Mouse (Mus musculus) adrenal gland, adult (tissue): ENCODE measurements around the gene Wipi1.
"Not testable (repeated sequence)": the region's sequence is repeated elsewhere in the genome, so short reads cannot be mapped to it uniquely, and the experiment has no call there.

Experiments used
- DNase-seq, 2 experiments: peaks; one replicate each; pipeline ENCODE4 v3.0.0; 2022 to 2023; ENCODE audit warnings: low spot score in 1 of 2; ENCODE audit not compliant: inconsistent age in 2 of 2

The Wipi1 gene

GRCm38 (mm10) chr11:109611303-109612149 is at the start of gene Wipi1:
Gene Wipi1, minus strand, starts transcription at chr11:109611967.
- DNase-seq: peak; percentile 100

- DNase-seq: not testable (repeated sequence)
Observed at GRCm38 (mm10) chr11:109660526-109660925, 48.8 kb upstream of the Wipi1 start.

DNA sequence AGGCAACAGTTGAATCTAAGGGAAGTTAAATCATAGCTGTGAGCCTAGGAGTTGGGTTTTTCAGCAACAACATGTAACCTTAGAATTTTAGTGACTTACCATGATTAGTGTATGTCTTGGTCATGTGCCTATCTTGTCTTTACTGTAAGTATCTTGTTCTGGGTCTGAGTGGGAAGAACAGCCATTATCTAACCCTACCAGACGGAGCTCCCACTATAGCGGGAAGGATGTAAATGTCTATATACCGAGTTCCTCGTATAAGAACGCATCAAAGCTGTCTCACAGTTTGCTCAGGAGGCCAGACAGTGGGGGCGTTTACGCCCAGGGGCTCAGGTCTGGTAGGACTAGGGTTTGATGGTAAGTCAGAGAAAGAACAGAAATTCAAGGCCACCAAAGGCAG is 44.5 kb upstream of the Wipi1 start:
- no peak for DNase-seq

DNA sequence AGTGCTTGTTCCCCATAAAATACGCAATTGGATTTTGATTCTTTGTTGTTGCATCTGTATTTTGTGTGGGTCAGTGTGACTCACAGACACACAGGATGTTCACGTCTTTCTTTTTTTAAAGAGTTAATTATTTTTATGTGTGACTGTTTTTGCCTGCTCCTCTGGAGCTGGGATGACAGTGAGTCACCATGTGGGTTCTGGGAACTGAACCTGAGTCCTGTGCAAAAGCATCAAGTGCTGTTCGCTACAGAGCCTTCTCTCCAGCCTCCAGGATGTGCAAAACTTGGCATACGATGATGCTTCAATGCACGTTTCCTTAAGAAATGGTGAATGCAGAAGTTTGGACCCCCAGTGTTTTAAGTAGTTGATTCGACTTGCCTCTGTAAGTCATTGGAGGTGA is 42.8 kb upstream of the Wipi1 start:
- no peak for DNase-seq

- DNase-seq: peak in 1 of 2 experiments; percentile 68
Observed at GRCm38 (mm10) chr11:109653201-109653600, 41.4 kb upstream of the Wipi1 start.

DNA sequence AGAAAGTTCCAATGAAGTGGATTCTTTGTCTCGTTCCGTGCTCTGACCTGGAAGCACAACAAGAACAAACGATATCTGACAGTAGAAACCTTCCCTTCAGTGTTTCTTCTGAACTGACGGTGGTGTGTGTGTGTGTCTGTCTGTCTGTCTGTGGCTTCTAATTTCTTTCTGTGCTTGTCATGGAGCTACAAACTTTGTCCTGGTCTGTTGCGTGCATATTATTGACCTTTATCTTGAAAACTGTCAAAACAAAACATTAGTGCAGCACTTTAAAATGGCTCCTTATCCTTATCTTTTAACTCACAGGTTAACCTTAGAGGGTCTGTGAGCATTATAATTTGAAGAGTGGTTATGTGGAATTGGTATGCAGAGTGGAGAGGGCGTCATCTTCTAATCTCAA is 40.7 kb upstream of the Wipi1 start:
- DNase-seq: peak in 1 of 2 experiments; percentile 23

- DNase-seq: peak; percentile 51 to 86
Observed at GRCm38 (mm10) chr11:109651566-109652024, 39.8 kb upstream of the Wipi1 start.

GRCm38 (mm10) chr11:109650788-109651565 is 39.2 kb upstream of the Wipi1 start:
- DNase-seq: peak; percentile 94 to 97

- peak; percentile 90 to 93 for DNase-seq
Observed at GRCm38 (mm10) chr11:109649975-109650701, 38.4 kb upstream of the Wipi1 start.

GRCm38 (mm10) chr11:109649206-109649605 is 37.4 kb upstream of the Wipi1 start, which contains the start of gene Prkar1a:
Gene Prkar1a, plus strand, starts transcription at chr11:109649405.
- DNase-seq: no peak

- no peak for DNase-seq
Observed at GRCm38 (mm10) chr11:109648510-109648909, 36.7 kb upstream of the Wipi1 start.

DNA sequence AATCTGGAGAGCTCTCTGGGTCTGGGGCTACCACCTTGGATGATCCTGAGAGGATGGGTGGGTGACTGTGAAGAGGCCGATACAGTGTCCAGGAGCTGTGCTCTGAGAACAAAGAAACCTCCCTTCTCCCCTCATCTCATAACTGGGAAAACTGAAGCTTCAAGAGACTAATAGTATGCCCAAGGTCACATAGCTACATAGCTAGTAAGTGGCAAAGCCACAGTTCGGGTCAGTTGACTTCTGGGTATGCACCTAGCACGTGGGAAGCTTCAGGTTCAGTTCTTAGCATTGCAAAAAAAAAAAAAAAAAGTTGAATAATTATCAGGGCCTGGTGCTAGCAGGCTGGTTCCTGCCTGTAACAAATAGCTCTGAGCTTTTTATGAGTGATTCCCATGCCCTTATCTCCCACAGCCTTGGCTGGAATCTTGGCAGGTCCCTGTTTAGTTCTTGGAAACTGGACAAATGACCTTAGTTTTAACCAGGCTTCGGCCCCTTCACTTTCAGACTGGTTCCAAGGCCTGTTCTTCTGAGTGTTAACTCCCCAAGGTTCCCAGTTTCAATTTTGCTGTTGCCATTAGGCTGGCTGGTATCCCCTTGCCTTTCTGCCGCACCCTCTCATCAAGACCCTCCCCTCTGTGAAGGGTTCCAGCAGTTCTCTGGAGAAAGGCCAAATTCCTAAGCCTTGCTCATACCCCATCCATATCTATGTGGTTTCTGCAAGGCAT is 29.9 kb upstream of the Wipi1 start:
- DNase-seq: peak; percentile 79 to 95

DNA sequence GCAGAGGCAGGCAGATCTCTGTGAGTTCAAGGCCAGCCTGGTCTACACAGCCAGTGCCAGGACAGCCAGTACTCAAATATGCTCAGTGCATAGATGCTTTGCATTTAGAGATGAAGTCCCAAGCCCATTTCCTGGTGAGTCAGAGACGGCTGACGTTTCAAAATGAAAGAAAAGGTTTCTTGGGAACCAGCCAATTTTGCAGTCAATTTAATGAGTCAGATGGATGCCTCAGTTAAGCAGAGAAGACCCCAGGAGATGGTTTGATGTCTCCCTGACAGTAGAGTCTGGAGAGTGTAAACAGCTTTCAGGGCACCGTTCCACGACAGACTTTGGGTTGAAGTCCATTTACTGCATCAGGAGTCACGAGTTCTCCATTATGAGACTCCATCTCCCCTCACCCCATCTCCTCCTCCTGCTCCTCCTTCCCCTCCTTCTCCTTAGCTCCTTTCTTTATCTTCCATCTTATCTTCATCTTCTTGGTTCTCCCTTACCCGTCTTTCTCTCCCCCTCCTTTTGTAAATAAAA is 24.2 kb upstream of the Wipi1 start:
- DNase-seq: no peak

DNA sequence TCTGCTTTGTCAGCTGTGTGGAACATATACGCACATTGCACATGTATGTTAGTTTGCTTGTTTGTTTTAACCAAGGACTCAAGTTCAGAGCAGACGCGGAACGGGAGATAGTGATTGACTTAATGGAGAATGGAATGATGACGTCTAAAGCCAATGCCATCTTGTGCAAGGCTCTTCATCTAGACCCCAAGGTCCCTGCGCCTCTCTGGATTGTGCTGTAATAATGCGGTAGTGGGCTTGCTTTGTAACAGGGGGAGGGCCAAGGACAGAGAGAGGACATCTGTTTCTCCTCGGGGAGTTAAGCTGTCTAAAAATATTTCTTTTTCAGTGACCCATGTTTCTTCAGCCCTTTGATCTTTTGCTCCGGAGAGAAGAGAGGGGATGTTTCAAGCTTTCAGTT is 23.2 kb upstream of the Wipi1 start:
- DNase-seq: peak in 1 of 2 experiments; percentile 76

- no peak for DNase-seq
Observed at GRCm38 (mm10) chr11:109629021-109629521, 17.3 kb upstream of the Wipi1 start.

GRCm38 (mm10) chr11:109628099-109628498 is 16.3 kb upstream of the Wipi1 start:
- no peak for DNase-seq

DNA sequence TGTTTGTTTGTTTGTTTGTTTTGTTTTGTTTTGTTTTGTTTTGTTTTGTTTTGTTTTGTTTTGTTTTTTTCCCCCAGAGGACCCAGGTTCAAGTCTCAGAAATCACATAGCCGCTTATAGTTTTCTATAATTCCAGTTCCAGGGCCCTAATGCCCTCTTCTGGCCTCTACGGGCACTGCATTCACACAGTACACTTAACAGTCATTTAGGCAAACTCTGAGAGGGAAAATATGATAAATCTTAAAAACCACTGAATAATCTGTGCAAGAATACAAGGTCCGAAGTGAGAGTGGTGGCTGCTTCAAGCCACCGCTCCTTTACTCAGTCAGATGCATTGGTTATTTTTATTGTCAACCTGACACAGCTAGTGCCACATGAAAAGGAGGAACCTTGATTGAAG is 15.9 kb upstream of the Wipi1 start:
- DNase-seq: no peak

DNA sequence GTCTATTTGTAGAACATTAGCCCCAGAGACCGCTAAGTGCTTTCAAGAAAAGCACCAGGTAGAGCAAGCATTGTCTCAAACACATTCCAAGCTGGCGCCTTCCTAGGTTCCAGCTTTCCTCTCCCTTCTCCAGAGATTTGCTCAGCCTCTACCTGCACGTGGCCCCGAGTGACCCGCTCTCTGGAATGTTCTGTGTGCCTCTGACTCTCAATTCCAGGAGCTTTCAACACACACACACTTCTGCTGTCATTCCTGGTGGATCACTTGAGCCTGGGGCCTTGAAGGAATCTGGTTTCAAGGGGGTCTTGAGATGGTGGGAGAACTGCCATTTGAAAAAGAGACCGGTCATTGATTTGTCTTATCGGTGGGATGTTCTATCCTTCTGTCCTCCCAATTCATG is 11.5 kb upstream of the Wipi1 start:
- no peak for DNase-seq

GRCm38 (mm10) chr11:109622518-109623037 is 10.8 kb upstream of the Wipi1 start:
- DNase-seq: peak; percentile 58 to 78

GRCm38 (mm10) chr11:109621183-109621582 is 9.4 kb upstream of the Wipi1 start:
- DNase-seq: peak; percentile 52 to 88
